Mouse (Mus musculus): ENCODE data around the gene Frzb.

Frzb gene

DNA sequence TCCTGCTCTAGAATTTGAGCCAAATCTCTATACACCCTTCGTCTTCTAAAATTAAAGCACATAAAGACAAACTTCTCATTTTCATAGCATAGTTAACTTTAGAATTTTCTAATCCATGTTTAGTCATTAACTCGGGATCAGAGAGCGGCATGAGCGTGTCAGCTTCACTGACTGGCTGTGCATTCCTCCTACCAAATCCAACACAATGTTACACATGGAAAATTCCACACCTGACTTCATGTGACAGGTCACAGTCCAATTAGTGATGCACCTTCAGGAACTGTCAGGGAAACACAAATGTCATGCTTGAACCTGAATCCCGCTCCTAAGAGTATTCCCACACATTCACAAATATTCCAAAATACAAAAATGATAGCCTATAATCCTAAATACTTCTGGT, 24.3 kb downstream of the Frzb start:
- in situ Hi-C loops (cut with MboI, MseI), result no loop called here

DNA sequence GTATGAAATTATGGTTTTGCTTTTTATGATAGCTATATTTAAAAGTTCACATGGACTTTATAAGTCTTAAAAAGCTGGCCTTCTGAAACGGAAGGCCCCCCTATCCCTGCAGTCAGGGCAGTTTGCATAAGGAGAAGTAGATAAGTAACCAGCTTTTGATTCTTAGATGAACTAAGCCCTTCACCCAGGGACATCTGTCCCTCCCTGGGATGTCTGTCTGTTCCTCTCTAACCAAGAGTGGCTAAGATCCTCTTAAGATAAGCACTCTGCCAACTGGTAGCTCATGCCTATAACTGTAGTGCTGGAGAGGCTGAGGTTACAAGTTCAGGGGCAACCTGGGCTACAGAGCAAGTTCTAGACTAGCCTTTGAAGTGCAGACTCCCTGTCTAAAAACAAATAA, 25.4 kb downstream of the Frzb start:
- in situ Hi-C loops (cut with MboI, MseI), result no loop called here

DNA sequence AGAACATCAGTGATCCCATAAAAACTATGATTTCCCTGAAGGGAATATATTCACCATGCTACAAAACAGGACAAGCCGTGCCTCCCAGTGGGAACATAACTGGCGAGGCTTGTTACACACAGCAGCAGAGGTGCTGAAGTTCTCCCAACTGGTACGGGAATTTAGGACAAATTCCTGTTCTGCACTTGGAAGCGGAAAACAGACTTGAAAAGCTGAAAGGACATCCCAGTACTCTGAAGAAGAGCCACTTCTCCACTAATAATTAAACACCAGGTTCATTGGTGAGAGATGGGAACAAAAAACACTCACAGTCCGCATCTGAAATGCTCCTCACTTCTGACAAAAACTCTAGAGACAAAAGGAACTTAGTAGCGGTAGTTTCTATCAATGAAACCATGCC, 31.1 kb downstream of the Frzb start:
- in situ Hi-C loops (cut with MboI, MseI), result no loop called here

DNA sequence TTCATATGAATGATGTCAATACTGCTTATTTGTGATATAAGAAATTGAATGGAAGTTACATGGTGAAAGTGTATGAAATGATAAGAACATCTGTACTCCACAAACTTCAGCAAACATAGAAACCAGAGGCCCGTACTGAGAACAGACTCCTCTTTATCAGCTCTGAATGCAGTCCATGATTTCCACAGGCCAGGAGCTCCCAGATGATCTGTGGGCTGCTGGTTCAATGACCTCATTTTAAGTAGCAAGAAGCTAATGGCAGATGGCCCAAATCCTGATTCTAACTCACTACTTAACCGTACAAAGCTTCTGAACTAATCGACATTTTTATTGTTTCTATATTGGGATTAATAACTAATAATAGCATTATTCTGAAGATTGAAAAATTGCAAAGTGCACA, 33.0 kb downstream of the Frzb start:
- in situ Hi-C loops (cut with MboI, MseI), result no loop called here

DNA sequence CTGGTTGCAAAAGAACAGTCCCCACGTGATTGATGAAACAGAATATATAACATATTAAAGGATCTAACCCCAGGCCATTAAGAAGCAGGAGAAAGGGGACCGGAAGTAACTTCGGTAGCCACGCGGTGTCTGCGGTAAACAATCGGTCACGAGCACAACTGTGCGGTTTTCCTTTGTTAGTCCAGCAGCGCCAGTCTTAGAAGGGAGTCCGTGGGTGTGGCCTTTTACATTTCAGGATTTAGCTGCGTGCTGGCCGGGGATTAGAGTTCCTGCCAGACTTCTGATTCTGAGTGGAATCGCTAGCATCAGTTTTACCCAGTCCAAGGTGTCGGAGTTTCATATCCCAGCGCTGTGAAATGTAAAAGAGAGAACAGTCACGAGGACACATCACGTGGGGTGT, 34.3 kb downstream of the Frzb start:
- in situ Hi-C loops (cut with MboI, MseI), result no loop called here

DNA sequence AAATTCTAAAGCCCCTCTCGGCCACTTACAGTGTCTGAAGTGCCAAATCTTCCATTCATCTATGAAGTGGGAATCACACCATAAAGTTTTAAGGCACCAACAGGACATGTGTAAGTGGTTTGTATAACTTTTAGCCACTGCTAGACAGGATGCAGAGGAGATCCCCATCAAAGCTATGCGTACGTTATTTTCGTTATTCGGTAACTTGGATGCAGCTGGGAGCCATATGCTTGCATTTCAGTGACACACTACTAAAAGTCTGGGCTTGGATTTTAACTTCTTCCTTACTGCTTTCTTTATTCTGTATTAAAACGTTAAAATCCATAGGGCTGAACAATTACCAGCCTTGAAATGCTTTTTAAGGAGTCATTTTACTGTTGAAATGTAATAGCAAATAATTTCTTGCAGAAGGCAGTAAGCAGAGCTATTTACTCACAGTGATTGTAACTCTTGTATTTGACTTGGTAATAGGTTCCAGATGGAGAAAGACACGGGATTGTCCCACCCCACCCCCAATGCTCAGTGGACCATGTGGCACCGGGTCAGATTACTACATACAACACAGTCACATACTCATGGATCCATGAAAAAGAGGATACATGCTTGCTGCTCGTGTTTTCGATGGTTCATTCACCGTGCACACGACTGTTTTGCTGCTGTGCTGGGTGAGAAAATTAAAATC, 37.4 kb downstream of the Frzb start:
- in situ Hi-C loops (cut with MboI, MseI), result no loop called here

DNA sequence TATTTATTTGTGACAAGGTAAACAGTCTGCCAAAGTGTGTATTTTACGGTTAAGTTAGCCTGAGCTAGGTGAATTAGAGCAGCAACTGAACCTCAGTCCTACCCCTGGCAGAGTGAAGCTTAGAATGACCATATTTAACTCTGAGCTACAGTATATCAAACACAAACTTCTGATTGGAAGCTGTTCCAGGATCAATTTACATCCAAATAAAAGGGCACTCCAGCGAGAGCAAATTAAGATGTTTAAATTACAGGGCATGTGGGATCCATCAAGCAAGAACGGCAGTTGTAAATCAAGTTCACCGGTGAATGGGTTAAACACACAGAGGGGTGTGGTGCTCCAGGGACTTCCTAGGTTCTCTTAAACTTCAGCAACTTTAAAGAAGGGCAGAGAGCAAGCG, 42.7 kb downstream of the Frzb start:
- in situ Hi-C loops (cut with MboI, MseI), result no loop called here

DNA sequence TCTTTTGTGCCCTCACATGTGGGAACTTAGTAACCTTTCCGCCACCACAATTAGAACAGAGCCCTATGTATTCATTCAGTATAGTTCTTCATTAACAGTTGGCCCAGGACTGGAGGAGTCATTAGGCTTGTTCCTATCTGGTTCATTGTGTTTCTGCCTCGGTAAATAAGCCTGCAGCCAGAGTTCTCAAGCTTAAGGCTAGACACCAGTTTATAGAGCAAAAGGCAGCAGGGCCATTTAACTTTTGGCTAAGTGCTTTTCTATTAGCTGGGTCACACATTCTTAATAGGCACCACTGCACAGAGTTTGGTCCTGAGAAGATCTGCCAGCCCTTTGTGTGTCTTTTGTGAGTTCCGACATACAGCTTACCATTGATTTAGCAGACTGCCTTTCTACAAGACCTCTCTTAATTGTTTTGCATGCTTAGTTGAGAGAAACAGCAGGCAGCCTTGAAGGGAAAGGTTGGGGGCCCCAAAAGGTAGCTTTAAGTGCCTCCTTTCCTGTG, 48.8 kb downstream of the Frzb start:
- in situ Hi-C loops (cut with MboI, MseI), result no loop called here

DNA sequence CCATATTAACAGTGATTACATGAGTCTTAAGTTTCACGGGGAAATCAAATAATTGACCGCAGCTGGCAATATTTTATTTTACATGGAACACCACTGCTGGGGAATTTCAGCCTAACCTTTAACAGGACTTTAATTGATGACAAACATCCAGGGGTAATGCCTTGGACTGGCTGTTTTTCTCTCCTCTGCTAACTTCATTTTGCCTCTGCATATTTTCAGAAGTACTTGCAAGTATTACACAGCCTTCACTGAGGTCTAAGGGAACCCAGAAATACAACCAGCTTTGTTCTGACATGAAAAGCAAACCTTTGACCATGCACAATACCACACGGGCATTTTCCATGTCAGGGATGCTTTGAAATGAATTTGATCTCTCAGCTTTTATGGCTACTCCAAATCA, 50.6 kb downstream of the Frzb start:
- in situ Hi-C loops (cut with MboI, MseI), result no loop called here

DNA sequence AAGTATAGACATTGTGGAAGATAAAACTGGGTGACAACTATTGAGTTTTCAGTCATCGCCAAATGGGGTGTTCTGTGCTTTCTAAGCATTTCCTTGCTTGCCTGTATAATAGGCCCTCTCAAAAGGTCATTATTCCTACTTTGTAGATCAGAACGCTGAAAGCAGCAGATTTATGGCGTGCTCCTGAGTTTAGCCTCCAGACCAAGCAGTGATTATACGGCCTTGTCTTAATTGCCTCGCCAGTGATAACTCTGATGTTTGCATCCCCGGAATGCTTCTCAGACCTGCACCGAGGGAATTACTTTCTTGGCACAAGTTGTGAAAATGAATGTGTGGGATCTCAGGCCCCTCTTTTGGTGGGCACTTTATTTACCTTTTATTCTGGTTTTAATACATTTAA, 51.4 kb downstream of the Frzb start:
- in situ Hi-C loops (cut with MboI, MseI), result no loop called here

DNA sequence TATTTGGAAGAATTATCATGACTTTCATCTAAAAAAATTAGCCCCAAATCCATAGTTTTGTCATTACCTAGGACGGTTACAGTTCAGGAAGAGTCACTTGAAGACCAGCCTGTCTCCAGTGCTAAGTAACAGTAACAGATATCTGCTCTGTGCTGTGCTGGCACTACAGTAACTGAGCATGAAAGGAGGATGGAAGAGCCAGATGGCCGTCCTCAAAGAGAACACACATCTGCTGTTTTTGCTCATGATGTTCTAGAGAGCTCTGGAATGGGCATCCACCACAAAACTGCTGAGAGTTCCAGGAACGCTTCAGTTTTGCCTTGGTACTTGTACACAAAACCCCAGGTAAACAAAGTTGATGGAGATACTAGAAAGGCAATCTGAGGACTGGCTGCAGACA, 59.1 kb downstream of the Frzb start:
- in situ Hi-C loops (cut with MboI, MseI), result no loop called here

DNA sequence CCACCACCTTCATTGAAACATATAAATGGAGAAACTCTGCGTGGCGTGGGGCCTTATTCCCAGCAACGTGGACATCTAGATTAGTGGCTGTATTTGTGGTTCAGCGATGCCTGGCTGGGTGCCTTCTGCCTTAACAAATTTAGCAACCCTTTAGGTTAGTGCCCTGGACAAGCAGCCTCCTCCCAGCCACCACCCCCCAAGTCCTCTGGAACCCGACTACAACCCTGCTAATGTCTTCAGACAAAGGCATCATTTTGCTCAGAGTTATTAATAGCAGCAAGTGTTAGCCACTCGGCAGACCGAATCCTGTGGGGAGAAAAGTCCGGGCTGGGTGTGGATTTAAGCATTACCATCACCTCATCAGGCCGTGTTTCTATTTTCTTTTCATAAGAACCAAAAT, 59.8 kb downstream of the Frzb start:
- in situ Hi-C loops (cut with MboI, MseI), result no loop called here

DNA sequence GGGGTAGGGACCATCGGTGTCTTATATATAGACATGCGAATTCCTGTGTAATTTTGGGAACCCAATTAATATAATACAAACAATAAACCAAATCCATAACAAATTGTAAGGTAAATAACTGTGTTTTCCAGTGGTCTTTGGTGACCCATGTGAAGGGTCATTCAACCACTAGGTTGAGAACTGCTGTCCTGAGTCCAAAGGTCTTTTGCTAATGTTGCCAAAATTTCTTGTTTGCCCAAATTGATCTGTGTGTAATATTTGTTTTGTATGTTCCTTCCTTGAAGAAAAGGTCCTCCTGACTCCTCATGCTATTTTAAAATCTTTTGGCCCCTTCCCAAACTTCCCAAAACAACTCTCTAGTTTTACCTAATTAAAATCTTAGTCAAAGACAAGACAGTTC, 61.2 kb downstream of the Frzb start:
- in situ Hi-C loops (cut with MboI, MseI), result no loop called here

DNA sequence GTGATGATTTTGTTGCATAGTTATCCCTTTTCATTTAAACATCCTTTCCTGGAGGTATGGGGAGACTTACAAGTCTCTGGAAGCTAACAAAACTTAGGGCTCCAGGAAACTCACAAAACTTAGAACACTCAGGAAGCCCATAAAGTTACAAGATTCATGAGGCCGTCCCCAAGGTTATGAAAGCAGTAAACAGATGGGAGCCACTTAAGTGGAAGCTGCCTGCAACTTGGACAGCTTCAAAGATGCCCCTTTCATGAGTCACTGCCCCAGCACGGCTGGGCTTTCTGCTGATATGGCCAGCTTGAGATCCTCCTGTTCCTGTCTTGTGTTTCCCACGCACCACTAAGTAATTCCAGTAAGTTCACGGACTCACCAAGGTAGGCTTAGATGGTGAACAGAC, 63.0 kb downstream of the Frzb start:
- in situ Hi-C loops (cut with MboI, MseI), result no loop called here

DNA sequence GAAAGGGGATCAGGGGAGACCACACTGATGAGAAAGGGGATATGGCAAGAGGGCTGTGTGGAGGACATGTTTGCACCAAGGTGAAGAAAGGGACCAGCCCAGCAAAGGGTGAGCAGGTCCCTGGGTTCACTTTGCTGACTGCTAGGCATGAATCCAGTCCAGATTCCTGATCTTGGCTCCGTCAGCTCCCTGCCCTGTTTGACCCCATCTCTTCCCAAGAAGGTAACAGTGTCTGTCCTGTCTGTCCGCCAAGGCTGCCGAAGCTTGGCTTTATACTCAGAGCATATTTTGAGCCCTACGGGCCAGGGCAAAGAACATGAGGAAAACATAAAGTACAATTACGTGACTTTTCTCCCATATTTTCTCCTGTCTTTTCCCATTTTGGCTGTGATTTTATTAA, 67.6 kb downstream of the Frzb start:
- in situ Hi-C loops (cut with MboI, MseI), result no loop called here

DNA sequence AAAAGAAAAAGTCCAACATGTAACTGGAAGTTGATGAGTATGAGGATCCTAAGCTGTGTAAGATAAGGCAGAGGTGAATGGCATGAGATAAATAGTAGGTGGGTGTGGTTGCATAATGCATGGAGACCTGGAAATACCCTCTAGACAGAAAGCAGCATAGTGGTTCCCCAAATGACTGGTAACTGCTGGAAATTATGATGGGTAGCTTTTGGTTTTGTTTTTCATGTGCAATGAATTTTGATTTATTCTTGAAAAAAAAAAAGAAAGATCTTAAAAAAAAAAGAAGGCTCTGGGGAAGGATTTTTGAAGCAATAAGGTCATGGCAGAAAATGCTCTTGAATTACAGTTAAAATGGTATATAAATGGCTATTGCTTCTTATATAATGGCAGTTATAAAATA, 72.5 kb downstream of the Frzb start:
- in situ Hi-C loops (cut with MboI, MseI), result no loop called here

DNA sequence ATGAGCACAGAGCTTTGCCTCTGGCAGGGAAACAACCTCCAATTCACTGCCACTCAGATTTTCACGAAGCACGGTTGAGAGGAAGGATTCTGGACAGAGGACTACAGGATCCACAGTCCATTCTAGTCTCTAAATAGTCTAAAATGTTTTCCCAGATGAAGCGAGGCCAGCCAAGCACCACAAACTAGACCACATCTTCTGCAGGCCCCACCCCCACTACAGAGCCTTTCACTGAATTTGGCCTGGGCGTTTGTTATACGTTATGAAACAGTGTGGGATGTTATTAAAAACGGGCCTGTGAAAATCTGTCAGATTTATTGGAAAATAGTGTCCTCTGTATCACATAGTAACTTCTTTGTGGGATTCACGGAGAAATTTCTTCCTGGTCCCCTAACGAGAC, 76.0 kb downstream of the Frzb start:
- in situ Hi-C loops (cut with MboI, MseI), result no loop called here

Data from T-helper 1 cell (primary cell).